Mouse (Mus musculus) mesoderm, embryonic 11.5 days (tissue): ENCODE measurements around the gene Iqgap3.

Source experiments
- DNase-seq: peaks from one replicate; pipeline ENCODE4 v3.0.0-alpha.2; 2012; ENCODE audit warnings: low read depth, low spot score

Iqgap3 gene

DNA sequence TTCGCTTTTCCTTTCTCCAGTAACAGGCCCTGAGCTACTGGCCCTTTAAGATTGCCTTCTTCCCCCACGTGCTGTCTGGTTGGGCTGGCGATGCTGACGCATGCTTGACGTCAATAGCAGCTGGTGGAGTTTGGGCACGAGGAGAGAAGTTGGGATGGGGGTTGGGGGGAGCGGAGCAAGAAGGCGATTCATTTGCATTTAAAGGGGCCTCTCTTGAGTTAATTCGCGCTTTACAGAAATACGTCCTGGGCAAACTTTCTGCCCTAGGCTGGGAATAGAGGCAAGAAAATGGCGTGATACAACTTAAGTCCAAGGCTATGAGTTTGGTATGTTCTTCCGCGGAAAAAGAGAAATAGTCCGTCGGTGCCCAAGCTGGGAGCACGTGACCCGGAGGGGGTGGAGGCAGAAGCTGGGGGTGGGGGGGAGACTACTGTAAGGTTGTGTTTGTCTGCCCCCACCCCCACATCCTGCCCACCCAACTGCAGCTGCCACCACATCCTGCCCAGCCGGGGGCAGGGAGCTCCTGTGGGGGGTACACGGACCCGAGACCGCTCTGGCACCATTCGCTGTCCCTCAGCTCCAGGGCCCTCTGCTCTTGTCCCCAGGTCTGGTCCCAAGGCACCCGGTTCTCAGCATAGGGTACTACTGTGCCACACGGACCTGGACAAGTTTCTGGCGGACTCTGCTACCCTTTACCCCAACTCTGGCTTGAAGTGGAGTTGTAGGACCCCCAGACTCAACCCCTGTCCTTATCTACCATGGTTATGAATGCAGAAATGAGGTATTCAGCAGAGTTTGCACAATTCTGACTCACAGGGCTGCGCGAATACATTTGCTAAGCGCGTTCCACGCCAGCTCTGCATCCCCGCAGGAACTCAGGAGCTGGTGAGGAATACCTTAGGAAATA lies 56.8 kb downstream of the Iqgap3 start:
- DNase-seq: peak; percentile 95

DNA sequence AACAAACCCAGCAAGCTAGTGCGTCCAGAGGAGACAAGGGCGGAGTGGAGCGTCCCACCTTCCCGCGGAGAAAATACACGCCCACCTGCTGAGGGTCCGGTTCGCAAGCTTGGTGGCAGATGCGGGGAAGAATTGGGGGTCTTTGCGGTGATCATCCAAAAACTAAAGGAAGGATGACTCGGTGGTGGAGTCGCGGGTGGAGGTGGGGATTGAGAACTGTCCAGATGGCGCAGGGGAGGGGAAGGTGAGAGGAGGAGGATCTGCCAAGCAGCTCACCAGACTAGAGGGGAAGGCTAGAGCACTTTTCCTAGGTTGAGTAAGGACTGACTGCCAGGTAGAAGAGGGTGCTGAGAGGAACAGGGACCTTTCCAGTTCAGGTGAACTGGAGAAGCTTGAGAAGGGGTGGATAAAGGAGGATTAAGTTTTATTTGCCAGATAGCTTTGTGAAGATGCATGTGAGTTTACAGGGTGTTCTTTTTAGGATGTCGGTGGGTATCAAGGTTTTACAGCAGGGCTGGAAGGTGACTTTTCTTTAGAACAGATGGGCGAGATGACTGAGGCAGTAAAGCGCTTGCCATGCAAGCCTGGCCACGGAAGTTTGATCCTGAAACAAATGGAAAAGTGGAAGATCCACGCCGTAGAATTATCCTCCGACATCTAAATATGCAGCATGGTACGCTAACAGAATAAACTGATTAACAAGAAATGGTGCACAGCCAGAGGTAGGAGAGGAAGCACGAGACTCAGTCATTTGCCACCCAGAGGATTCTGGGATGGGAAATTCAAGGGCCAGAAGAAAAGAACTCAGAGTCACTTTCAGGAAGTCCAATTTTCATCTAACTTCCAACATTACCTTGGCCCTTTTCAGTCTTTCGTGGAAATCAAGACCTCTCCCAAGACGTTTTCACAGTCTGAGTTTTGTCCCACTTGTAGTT lies 57.7 kb downstream of the Iqgap3 start:
- no peak for DNase-seq

DNA sequence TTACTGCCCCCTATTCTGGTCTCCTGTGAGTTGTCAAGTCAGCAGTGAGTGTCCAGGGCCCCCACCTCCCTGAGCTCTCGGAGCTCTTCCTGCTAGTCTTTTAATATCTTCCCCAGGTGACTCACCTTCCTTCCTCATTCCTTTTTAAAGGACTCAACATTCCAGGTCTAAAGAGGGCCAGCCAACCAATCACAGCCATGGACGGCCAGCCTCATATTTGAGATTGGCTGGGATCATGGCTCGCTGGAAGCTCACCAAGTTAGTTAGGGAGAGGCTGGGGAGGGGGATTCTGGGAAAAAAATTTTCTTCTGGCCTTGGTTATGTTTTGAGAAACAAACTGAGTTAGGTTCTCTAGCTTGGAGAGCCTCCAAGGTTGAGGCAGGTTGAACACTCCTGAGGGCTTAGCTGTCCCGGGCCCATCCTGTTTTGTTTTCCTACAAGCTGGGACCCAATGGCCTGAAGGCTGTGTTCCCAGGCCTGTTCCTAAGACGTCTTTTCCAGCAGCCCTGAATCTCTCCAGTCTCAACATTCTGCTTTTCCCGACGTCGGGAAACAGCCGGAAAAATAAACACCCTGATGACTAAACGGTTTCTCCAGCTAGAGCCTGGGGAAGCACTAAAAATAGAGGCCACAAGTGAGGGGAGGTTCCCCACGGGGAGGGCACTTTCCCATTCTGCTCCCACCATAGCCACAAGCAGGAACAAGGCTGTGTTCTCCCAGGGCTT lies 58.6 kb downstream of the Iqgap3 start:
- DNase-seq: no peak

DNA sequence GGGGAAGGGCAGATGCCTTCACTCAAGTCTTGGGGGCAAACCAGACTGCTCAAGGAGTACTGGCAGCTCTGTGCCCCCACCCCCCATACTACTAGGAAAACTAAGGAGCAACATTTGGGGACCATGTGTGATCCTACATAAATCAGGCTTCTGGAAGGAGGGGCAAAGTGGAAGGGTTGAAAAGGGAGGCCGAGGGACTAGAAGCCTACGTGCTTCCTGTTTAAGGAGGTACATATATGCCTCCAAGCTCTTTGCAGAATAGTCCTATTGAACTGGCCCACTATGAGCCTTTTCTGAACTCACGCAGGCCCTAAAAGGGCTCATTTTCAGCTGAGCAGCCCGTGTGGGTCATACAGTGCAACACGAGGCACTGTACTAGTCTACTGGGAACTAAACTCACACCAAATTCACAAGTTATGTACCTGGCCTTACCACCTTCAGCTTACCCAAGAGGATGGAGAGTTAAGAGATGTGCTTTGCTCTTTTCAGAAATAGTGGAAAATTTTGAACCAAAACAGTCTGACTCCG lies 59.2 kb downstream of the Iqgap3 start:
- no peak for DNase-seq

DNA sequence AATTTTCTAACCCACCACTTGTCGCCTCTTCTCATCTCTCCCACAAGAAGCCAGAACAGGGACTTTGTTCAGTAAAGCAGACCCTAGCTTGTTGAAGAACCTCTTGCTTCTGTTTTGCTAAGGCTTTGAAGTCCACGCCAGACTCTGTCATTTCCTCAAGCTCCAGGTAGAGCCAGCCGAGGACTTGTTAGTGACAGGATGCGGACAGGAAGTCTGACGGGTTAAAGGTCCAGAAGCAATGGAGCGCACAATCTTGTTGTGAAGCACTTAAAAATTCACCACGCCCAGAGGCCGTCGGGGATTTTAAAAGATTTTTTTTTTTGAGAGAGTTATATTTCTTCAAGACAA lies 59.6 kb downstream of the Iqgap3 start:
- no peak for DNase-seq

DNA sequence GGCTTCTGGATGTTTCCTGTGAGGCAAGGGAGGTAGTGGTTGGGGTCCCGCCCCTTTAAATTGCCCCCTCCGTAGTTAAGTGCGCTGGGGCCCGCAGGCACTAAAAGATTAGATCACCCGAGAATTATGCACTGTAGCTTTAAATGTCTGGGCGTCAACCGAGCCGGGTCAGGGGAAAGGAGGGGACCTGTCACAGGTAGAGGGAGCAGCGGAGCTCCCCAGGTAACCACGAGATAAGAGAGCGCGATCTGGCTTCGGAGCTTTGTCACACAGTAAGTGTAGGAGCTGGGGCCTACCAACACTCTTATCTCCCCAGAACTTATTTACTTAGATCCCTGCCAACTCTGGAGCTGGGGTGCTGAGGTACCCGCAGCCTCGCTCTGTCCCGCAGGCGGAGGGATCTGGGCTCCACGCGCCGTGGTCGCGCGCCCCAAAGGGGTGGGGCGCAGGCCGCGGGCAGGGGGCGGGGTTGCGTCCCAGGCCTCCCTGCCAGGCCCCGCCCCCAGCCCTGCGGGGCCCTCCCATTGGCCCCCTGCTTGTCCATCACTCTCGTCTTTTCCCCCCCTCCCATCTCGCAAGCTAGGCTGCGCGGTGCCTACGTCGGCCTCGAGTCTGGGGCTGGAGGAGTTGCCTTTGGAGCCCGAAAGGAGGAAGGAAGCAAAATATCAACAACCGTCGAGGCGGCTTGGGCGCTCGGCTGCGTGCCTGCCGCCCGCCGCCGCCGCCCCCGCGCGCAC lies 60.2 kb downstream of the Iqgap3 start, which contains the start of gene Mef2d:
TSS of gene Mef2d (plus strand) at position 586 of the 737 bp plus-strand sequence.
- DNase-seq: peak; percentile 98

DNA sequence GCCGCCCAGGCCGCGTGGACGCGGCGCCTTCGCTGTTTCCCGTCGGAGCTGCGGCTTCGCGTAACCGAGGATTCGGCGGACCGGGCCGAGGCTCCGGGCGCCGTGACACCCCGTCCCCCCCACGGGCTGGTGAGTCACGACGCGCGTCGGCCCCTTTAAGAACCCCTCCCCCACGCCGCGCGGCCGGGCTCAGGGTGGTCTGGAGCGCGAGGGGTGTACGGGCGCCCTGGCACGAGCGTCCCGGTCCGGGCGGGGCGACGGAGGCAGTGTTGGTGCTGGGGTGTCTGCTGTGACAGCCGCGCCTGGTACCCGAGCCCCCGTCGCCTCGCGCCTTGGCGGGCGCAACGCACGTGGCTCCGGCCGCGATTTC lies 60.8 kb downstream of the Iqgap3 start:
- peak; percentile 51 for DNase-seq

DNA sequence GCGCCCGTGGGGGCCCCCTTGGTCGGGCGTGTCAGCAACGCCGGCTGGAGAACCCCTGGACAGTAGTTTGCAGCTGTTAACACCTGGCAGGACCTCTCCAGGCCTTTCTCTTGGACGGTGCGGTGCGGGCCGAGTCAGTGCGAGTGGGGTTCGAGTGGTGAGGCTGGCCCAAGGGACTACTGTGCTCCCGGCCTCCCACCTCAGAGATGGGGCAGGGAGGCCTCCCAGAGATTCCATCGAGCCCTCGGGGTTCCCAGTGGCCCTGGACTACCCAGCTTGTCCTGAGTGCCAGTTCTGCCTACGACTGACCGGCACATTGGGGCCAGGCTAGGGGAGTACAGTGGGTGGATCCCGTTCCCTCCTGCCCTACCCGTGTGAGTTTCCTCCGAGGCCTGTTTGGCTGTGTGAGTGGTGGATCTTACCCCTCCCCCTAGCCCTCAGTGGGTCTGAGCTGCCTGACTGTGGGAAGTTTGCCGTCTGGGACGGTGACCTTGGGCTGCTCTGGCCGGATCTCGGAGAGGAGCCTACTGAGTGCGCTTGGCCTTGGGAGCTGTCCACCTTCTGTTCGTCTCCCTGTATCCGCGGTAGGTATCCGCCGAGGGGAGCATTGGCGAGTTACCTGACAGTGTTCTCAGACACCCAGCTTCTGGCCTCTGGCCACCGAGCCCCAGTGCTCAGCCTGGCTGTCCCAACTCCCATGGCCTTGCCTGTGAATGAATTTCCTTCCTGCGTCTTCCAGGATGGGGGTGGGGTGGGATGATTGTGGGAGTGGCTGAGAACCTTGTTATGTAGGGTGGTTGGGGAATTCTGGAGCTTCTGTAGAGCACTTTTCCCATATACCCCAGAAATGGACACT lies 61.4 kb downstream of the Iqgap3 start:
- peak; percentile 49 for DNase-seq

DNA sequence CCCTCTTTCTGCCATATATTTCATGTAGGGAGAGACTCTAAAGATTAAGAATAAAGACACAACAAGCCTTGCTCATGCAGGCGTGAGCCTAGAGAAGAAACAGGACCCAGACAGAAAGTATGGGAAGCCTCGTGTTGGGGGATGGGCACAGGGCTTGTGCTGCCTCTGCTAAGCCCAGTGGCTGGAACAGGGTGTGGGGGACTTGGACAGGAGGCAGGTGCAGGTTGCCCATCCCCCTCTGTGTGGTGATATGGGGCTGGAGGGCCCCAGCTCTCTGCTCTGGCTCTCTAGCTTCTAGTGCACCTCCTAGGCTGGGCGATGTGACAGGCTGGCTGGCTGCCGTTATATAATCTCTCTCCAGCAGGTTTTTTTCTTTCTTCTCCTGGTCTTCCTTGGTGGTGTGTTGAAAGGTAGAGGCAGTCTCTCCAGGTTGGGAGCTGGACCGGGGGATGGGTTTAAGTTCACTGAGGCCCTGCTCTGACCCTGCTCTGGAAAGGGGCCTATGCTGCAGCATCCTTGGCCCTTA lies 62.3 kb downstream of the Iqgap3 start:
- no peak for DNase-seq

DNA sequence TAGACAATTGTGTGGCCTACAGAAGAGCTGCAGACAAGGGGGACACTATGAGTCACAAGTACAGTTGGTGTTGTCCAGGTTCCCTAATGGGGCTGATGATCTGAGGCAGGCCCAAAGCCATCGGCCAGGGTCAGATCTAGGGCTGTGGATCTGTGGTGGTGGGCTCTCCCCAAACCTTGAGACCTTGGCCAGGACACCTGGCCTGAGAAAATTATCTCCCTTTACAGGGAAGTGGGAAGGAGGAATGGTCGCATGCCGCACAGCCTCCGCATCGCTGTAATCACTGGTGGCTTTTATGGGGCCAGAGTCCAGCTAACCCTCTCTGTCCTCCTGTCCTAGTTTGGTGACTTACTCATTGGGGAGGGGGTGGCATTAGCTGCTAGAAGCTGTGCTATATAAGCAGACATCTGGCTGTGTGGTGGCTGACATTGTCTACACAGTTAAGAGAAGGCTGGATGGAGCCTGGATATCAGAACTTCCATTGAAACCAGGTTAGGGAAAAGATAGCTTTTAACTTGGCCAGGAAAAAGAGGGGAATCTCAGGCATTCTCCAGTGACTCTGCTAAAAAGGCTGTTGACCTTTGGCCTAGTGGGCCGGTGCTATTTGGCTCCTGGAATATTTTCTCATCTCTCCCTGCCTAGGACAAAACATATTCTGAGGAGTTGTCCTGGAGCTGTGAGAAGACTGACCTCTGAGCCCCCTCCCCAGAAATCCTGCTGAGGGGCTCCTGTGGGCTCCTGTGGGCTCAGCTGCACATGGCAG lies 63.1 kb downstream of the Iqgap3 start:
- DNase-seq: no peak

DNA sequence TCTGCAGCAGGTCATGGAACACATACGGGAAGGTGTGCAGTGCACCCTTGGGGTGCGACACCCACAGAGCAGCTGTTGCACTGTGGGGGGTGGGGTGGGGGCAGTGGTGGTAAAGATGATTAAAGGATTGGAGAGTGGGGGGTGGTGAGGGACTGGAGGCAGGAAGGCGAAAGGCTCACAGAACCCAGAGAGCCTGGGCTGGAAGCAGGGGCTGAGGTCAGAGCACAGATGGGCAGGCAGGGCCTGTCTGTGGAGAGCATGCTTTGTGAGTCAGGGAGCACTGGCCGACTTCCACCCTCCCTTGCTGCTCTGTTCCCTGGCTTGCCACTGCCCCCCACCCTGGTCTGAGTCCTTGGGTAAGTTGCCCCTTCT lies 63.6 kb downstream of the Iqgap3 start:
- DNase-seq: no peak

DNA sequence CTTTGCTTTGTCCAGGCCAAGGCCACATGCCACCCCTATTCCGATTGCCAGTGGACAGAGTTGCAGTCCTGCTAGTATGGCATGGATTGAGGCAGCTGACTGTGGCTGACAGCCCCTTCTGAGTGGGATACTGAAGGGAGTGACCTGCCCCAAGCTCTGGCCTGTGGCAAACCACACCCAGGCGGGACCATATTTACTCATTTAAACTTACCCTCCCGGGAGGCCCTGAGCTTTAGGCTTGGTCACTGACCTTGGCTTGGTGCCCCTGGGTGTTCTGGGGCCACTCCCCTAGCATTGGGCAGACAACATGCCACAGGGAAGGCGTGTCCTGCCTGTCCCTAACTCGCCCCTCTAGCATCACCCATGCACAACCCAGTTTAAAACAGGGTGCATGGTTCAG lies 64.2 kb downstream of the Iqgap3 start:
- DNase-seq: no peak

DNA sequence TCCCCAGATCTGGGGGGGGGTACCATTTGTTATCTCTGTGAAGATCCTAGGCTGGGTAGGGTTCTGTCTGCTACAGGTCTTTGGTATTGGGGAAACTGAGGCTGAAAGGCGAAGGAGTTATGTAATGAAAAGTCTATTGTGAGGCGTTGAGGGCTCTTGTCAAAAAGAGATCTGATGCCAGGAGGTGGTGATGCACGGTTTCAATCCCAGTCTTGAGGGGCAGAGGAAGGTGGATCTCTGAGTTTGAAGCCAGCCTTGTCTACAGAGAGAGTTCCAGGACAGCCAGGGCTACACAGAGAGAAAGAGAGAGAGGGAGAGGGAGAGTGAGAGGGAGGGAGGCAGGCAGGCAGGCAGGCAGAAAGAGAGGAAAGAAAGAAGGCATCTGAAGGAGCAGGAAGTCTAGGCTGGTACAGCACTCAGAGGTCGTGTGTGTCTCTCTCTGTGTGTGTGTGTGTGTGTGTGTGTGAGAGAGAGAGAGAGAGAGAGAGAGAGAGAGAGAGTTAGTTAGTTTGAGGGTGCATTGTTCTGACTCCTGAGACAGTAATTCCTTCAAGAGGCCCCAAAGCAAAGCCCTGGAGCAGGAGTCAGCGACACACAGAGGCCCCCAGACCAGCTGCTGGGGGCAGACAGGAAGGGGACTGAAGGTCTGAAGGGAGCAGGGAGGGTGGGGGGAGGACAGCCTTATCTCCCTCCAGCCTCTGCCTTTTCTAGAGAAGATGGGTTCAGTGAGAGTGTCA lies 64.8 kb downstream of the Iqgap3 start:
- DNase-seq: no peak

DNA sequence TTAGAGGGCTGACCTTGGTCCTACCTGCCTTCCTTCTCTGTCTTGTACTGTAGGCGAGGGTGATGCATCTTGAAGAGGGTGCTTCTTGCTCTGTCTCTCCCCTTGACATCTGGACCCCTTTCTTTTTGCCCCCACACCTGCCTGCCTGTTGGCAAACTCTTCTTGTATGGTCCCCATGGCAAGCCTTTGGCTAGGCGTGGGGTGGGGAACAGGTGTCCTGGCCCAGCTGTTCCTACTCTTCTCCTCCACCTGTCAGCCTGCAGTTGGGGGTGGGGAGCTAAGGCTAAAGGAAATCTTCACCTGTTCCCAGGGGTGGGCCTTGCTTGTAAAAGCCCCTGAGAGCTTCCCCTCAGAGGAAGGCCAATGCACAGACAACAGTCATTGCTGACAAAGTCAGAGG lies 65.7 kb downstream of the Iqgap3 start:
- DNase-seq: no peak

DNA sequence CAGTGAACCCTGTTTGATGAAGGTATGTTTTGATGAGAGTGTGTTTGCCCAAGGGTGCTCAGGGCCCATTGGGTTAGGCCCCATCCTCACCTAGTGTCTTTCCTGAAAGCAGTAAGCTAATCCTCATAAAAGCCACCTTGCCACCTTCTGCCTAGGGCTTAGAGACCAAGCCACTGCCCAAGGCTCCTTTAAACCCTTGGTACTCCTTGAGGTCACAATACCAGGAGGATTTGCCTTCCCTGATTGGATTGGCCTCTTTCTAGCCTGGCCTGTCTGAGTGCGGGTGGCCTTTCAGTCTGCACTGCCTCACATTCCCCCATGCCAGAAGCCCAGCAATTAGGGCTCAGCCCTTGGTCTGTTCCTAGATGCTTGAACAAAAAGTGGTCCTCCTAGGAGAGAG lies 66.1 kb downstream of the Iqgap3 start:
- no peak for DNase-seq

DNA sequence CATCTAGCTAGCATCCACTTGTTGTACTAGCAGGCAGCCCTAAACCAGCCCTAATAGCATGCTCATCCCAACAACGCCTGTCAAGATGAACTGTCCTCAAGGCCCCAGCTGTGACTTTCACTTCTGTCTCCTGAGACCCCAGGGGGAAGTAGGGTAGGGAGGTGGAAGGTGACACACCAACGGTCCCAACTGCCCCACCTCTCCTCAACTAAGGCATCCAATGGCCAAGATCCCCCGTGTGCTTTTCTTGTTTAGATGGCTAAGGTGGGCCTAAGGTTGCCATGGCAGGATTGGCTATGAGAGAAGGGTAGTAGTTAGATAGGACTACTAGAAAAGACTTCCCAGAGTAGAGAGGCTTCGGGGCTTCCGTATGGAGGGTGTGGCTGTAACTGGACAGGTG lies 66.6 kb downstream of the Iqgap3 start:
- no peak for DNase-seq

DNA sequence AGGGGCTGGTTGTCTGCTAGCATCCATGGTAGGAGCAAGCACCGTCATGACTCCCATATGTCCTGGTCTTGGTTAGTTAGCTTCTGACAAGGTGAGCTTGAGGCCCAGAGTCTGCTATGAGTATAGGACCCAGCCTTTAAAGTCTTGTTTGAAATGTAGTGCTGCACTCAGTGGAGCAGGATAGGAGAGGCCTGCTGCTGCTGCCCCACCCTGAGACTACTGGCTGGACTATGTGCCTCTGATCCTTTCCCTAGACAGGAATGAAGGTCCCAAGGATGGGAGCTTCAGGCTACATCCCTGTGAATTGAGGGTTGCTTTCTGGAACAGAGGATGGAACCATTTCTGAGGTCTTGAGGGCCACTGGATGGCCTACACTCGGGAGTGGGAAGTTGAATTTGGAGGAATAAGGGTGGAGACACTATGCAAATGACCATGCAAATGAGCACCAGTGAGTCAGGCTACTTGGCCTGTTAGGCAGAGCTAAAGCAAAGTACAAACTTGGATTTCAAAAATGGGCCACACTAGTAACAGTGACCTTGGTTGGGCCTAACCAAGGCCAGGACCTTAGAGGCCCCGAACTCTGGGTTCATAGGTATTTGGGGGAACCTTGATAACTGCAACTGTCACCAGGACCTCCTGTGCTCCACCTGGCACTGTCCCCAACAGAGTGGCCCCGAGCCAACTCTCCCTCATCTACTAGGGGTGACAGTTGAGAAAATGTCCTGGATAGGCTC lies 67.2 kb downstream of the Iqgap3 start:
- DNase-seq: no peak

DNA sequence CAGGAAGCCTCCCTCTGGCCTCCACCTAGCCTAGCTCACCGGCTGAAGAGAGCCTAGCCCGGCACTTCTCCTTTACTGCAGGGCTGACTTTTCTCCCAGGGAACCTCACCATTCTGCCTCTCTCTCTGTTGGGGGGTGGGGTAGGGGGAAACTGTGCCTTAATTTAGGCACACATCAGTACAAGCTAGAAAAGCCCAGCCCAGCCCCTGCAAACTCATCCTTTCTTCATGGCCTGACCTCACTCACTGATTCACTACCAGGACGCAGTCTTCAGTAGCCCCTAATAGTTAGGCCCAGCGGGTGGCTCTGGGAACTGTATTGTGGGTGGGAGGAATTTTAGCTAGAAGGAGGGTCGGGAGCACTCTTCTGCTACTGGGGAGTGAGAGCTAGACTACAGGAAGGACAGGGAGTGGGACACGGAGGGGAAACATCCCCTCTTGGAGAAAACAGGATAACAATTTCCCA lies 67.8 kb downstream of the Iqgap3 start:
- DNase-seq: no peak
